8 mouse cellular contexts compared by ENCODE assay signal in genomic region chr4:120247412-120247811, GRCm38 (mm10). TPM values are rescaled to one million over a fixed set of nuclear protein-coding genes. Genes with fewer than 3 reads are reported as not detected.
A peak's percentile ranks its signal among the peaks of the same experiment; 100 is the strongest.
DNase-seq lines count a peak whose midpoint lies in the region; ATAC-seq and TF ChIP-seq lines count a peak whose summit lies in the region.

No protein-coding gene starts in this region.

- DNase-seq in 3T3-L1 (ENCODE audit: low read depth, low spot score): peak; percentile 44
- peak; percentile 54 for DNase-seq in adrenal gland, adult 8-10 months
- peak; percentile 99 for DNase-seq in heart, adult 11 months
- peak; percentile 39 for DNase-seq in kidney, adult 18-20 months
- DNase-seq in midbrain, embryonic 14.5 days: peak; percentile 73
- DNase-seq in thymus, adult 2 months: no peak
- no peak for DNase-seq in cerebellum, adult 9-10 months

- H3K4me3 ChIP-seq in midbrain, embryonic 14.5 days (replicated peaks; ENCODE audit: low read depth, low read length): no peak overlapping the region
- H3K4me3 ChIP-seq in thymus, adult 2 months (ENCODE audit: control insufficient read depth, insufficient read depth, low read length): no peak overlapping the region

- H3K27me3 ChIP-seq in midbrain, embryonic 14.5 days (ENCODE audit: control insufficient read depth, insufficient read depth, low read length): no peaks in the 10 kb centered on the region
- no peaks in the 10 kb centered on the region for H3K27me3 ChIP-seq in thymus, adult 2 months (ENCODE audit: control insufficient read depth, insufficient read depth, low read length)

- peaks cover 55% of the 10 kb centered on the region for H3K4me1 ChIP-seq in midbrain, embryonic 14.5 days (ENCODE audit: control insufficient read depth, insufficient read depth, low read length)
- H3K4me1 ChIP-seq in thymus, adult 2 months (replicated peaks; ENCODE audit: control insufficient read depth, insufficient read depth, low read length): no peaks in the 10 kb centered on the region

- TF ChIP-seq POLR2A in thymus, adult 2 months (IDR thresholded peaks at IDR 0.05; ENCODE audit: control insufficient read depth, extremely low read depth, insufficient read depth, low read length, poor library complexity): no peak

- no peak overlapping the region for H3K9ac ChIP-seq in midbrain, embryonic 14.5 days (replicated peaks; ENCODE audit: low read length)

- 29% methylated on average over 5 of the region's 5 CpGs for WGBS in midbrain, embryonic 14.5 days
- WGBS in thymus, adult 2 months: 77% methylated on average over 5 of the region's 5 CpGs

- peak overlapping the region; percentile 22; the same call in 1 of the 2 replicates for H3K27ac ChIP-seq in midbrain, embryonic 14.5 days (replicated peaks; ENCODE audit: low read depth, low read length)
- H3K27ac ChIP-seq in thymus, adult 2 months (ENCODE audit: control insufficient read depth, insufficient read depth, low read length): no peak overlapping the region

- TF ChIP-seq CTCF in thymus, adult 2 months (IDR thresholded peaks at IDR 0.05; ENCODE audit: borderline replicate concordance, control insufficient read depth, extremely low read depth, insufficient read depth, low read length, poor library complexity): no peak

- no peaks in the 10 kb centered on the region for H3K9me3 ChIP-seq in midbrain, embryonic 14.5 days (ENCODE audit: control insufficient read depth, low read length)

- H3K4me2 ChIP-seq in midbrain, embryonic 14.5 days (ENCODE audit: low read length): no peak overlapping the region

- ATAC-seq in midbrain, embryonic 14.5 days (ENCODE audit: low FRiP score, low TSS enrichment): no peak
- ATAC-seq in megakaryocyte progenitor cell, adult 5-6 weeks (replicated peaks; ENCODE audit: poor library complexity): no peak

- H3K36me3 ChIP-seq in midbrain, embryonic 14.5 days (ENCODE audit: control insufficient read depth, insufficient read depth, low read length): no peaks in the 10 kb centered on the region
- no peaks in the 10 kb centered on the region for H3K36me3 ChIP-seq in thymus, adult 2 months (ENCODE audit: control insufficient read depth, insufficient read depth, low read length)

RNA-seq across cellular contexts. Expression of gene Foxo6, which starts 39.7 kb away (rescaled TPM):
- 1 to 10 TPM in 2 of 4 experiments, under 1 TPM in 2; 0.90 to 1.6 (median 1.1) TPM for total RNA-seq in adrenal gland, adult 8-10 months (2022)
- polyA plus RNA-seq in midbrain, embryonic 14.5 days (2014; fragmentation: Nextera tagmentation; extraction: Ambion mirVana): 2.0 and 2.6 TPM in 2 replicates
- polyA plus RNA-seq in thymus, adult 2 months (2012; rRNA removed): 0.47 and 0.82 TPM in 2 replicates
- not detected in 2 replicates for total RNA-seq in megakaryocyte progenitor cell, adult 5-6 weeks (2015)
- not detected in 2 replicates for total RNA-seq in megakaryocyte progenitor cell, adult 5-6 weeks (2017)

Comparison
In these comparisons a context has a peak if more than half of its experiments do, and no peak if none do; other contexts are left out.
1. DNase-seq: peak in 3T3-L1 (single experiment), adrenal gland, adult 8-10 months (single experiment), heart, adult 11 months (single experiment), kidney, adult 18-20 months (single experiment) and midbrain, embryonic 14.5 days (single experiment); none in thymus, adult 2 months (single experiment) and cerebellum, adult 9-10 months (single experiment).